Mouse (Mus musculus) brain, embryonic 14.5 days (tissue): ENCODE measurements at regions not wholly inside any gene's neighbourhood (a gene's known extent, or its start where the extent isn't known, plus 50 kb on each side); places are given as distances from the start of the nearest gene placed in this dataset.

ENCODE experiments used
- CTCF ChIP-seq: fragments of 200-500 bp; IDR thresholded peaks from 2 replicates; pipeline ENCODE4 v1.5.1; 2012; ENCODE audit warnings: inconsistent platforms, mild to moderate bottlenecking, moderate library complexity, borderline replicate concordance; ENCODE audit not compliant: insufficient read depth, insufficient read length; ENCODE audit errors: extremely low read depth
- POLR2A ChIP-seq: fragments of 200-500 bp; IDR thresholded peaks from 2 replicates; pipeline ENCODE4 v1.6.1; 2012; ENCODE audit warnings: mild to moderate bottlenecking, inconsistent platforms, borderline replicate concordance; ENCODE audit not compliant: poor library complexity, insufficient read depth, insufficient read length, severe bottlenecking; ENCODE audit errors: extremely low read depth

GRCm38 (mm10) chr10:118956352-118956751 lies 86.3 kb upstream of the Dyrk2 start:
- TF ChIP-seq CTCF (no peak), POLR2A (no peak)
